ENCODE assay signal across 8 mouse cellular contexts in genomic region chr7:19822604-19823058, GRCm38 (mm10). TPM values are rescaled to one million over a fixed set of nuclear protein-coding genes. Genes with fewer than 3 reads are reported as not detected.
DNase-seq lines count a peak whose midpoint lies in the region; ATAC-seq lines count a peak whose summit lies in the region.

Bcl3 (minus strand) TSS chr7:19822770.

- peaks cover 72% of the 10 kb centered on the region for H3K27me3 ChIP-seq in hindbrain, embryonic 13.5 days

- under 1% methylated on average over 36 of the region's 42 CpGs for WGBS in hindbrain, embryonic 13.5 days

- H3K9ac ChIP-seq in hindbrain, embryonic 13.5 days, result peak within 1 kb of the TSS; percentile 59; the same call in 1 of the 2 replicates

- no peak within 1 kb of the TSS for H3K27ac ChIP-seq in hindbrain, embryonic 13.5 days

- H3K4me1 ChIP-seq in hindbrain, embryonic 13.5 days (replicated peaks), result peaks cover 16% of the 10 kb centered on the region

- peak within 1 kb of the TSS; percentile 51 for H3K4me2 ChIP-seq in hindbrain, embryonic 13.5 days

- ATAC-seq in hindbrain, embryonic 13.5 days (ENCODE audit: low FRiP score), result no peak
- ATAC-seq in monocyte, adult 5-6 weeks (replicated peaks; ENCODE audit: insufficient number of reproducible peaks, low FRiP score, low TSS enrichment, poor library complexity, severe bottlenecking), result peak; percentile 23
- no peak for ATAC-seq in megakaryocyte-erythroid progenitor cell, adult 5-6 weeks (replicated peaks; ENCODE audit: low FRiP score, low TSS enrichment, poor library complexity, severe bottlenecking)

- DNase-seq in urinary bladder, adult 18-20 months (ENCODE audit: low spot score in 2 of 2), result peak; percentile 64 to 66
- DNase-seq in urinary bladder, postnatal 10 days (ENCODE audit: low spot score), result no peak
- DNase-seq in gastrocnemius, adult 18-20 months (ENCODE audit: low spot score), result peak; percentile 58
- DNase-seq in liver, result peak; percentile 61
- DNase-seq in thymus, postnatal 36 days, result peak; percentile 52 to 66

- 0 out of 2 replicates have a peak, but pooled peaks cover 4% of the 10 kb centered on the region for H3K9me3 ChIP-seq in hindbrain, embryonic 13.5 days

- no peaks in the 10 kb centered on the region for H3K36me3 ChIP-seq in hindbrain, embryonic 13.5 days

- peak within 1 kb of the TSS; percentile 33 for H3K4me3 ChIP-seq in hindbrain, embryonic 13.5 days

RNA-seq across cellular contexts. Expression of gene Bcl3, which starts in this region (rescaled TPM):
- 1 to 10 TPM; 1.0 to 2.0 TPM for total RNA-seq in gastrocnemius, adult 18-20 months (2021)
- polyA plus RNA-seq in hindbrain, embryonic 13.5 days (2015; fragmentation: Nextera tagmentation; extraction: Ambion mirVana), result 0.60 and 1.5 TPM in 2 replicates
- 13.7 to 16.6 TPM (median 13.9 TPM) in 3 replicates for total RNA-seq in monocyte, adult 5-6 weeks (2017)
- 3.3 TPM in 1 of 2 replicates, not detected in the other for total RNA-seq in megakaryocyte-erythroid progenitor cell, adult 5-6 weeks (2014; fragmentation: Nextera tagmentation)
- total RNA-seq in megakaryocyte-erythroid progenitor cell, adult 5-6 weeks (2017), result 0.34 TPM in 1 of 2 replicates, not detected in the other
